Mouse (Mus musculus) 416B (cell line): ENCODE results near the gene Olfr970.
"Not testable (repeated sequence)": the region's sequence is repeated elsewhere in the genome, so short reads cannot be mapped to it uniquely, and the experiment has no call there.

ENCODE experiments used
- DNase-seq: peaks from one replicate; pipeline ENCODE4 v3.0.0; 2011; ENCODE audit warnings: low read depth

The Olfr970 gene

DNA sequence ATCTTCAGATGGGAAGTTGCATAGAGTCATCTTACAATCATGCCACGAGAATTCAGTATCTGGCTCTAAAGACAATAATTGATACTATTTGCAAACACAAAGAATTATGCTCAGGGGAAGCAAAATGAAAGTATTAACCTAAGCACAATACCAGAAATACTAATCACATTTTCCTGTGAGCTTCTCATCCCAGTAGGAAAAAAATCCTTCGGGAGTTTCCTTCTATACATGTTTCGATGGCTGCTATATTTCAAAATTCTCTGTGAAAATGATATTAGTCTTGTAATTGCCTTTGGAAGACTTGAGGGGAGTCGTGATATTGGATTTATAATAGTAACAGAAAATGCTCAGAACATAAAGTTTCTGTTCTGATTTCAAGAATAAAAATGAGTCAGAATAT is at the start of gene Olfr970:
Gene Olfr970 (plus strand): TSS at position 301 of the 400 bp plus-strand sequence.
- DNase-seq, result no peak

DNA sequence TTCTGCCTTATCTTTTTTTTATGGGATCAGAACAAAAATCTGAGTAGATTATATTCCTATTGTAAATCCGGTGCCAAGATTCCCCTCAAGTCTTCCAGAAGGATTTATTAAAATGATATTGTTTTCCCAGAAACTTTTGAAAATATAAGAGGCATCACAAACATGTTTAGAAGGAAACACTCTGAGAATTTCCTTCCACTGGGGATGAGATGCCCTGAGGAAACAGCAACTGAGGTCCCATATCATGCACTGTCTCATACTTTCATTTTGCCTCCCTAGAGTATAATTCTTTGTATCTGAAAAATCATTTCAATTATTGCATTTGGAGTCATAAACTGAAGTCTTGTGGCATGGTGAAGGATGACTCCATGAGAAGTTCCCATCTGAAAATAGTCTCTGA is 25.5 kb upstream of the Olfr970 start, which contains the start of gene Olfr968:
Gene Olfr968 (minus strand): TSS at position 101 of the 400 bp plus-strand sequence.
- DNase-seq, result no peak

DNA sequence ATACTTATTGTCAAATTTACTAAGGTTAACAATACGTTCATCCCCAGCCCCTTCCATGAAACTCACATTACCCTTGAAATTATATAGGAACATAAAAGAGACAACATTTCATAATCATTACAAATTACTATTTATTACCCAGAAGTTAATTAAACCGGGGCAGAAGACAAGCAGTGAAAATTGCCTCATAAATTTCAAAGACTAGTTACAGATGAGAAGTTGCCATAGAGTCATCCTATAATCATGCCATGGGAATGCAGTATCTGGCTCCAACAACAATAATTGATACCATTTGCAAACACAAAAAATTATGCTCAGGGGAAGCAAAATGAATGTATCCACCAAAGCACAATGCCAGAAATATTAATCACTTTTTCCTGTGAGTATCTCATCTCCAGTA is 18.1 kb upstream of the Olfr970 start, which contains the start of gene Olfr969:
Gene Olfr969 (plus strand): TSS at position 388 of the 400 bp plus-strand sequence.
- no peak for DNase-seq

DNA sequence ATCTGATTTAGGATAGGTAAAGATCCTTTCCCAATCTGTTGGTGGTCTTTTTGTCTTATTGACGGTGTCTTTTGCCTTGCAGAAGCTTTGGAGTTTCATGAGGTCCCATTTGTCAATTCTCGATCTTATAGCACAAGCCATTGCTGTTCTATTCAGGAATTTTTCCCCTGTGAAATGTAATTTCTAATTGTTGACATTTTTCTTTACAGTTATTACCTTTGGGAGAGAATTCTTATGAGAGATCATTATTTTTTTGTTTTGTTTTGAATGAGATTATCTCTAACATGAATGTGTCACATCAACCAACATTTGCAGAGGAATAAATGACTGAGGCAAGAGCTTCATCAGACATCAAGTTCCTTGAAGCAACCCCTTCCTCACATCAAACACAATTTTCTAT is 27.9 kb downstream of the Olfr970 start, which contains the start of gene Olfr971:
Gene Olfr971 (plus strand): TSS at position 301 of the 400 bp plus-strand sequence.
- DNase-seq, result not testable (repeated sequence)

DNA sequence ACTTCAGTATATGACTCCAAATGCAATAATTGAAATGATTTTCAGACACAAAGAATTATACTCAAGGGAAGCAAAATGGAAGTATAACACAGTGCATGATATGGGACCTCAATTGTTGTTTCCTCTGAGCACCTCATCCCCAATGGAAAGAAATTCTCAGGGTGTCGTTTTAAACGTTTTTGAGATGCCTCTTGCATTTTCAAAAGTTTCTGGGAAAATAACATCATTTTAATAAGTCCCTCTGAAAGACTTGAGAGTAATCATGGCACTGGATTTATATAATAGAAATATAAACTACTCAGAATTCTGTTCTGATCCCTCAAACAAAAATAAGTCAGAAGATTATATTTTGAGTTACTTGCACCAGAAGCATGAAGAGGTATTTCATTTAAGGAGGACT is 57.5 kb downstream of the Olfr970 start, which contains the start of gene Olfr972:
Gene Olfr972 (plus strand): TSS at position 301 of the 400 bp plus-strand sequence.
- DNase-seq, result no peak
